Mouse (Mus musculus): ENCODE data around the gene Socs4. TPM values are rescaled to one million over a fixed set of nuclear protein-coding genes. Genes with fewer than 3 reads are reported as not detected.

Gene Socs4
- polyA plus RNA-seq, 1 experiment: 24.2 TPM

DNA sequence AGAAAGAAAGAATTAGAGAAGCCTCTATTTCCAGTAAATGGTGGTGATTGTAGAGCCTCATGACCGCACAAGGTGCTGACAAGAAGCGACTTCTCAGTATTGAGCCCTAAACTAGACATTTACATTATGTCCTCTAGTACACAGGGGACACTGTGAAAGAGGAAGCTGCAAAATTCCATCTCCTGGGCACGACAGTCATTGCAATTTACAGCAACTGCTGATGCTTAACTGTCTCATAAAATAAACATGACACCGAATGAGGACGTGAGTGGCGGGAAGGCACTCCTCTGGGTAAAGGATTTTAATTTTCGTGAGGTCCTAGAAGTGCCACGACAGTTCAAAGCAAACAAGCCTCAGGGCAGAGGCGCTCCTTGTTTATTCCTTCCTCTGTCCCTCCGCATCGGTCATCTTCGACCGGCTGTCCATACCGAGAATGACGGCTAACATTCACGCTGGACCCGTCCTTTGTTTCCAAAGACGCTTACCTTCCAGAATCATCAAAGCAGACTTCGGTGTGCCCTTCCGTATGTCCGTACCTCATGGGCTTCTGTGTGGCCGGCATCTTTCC, 611 bp upstream of the Socs4 start:
- no peak overlapping the region for H3K27ac ChIP-seq (ENCODE audit: insufficient read depth, low read length)
- H3K27me3 ChIP-seq (ENCODE audit: control insufficient read depth, insufficient read depth, low read length, poor library complexity, severe bottlenecking): no peaks in the 10 kb centered on the region
- peak overlapping the region; percentile 67 for H3K4me3 ChIP-seq (ENCODE audit: low read depth, low read length)
- peak overlapping the region; percentile 74 for H3K9ac ChIP-seq (ENCODE audit: low read depth, poor library complexity, severe bottlenecking)
- TF ChIP-seq POLR2A (IDR thresholded peaks at IDR 0.05; ENCODE audit: insufficient read depth, low read length): no peak
- no peak for TF ChIP-seq EP300 (IDR thresholded peaks at IDR 0.05; ENCODE audit: insufficient read depth, low read depth, low read length)
- TF ChIP-seq CTCF (IDR thresholded peaks at IDR 0.05; ENCODE audit: low read depth, low read length): no peak
- H3K4me1 ChIP-seq (ENCODE audit: control insufficient read depth, insufficient read depth, low read length): no peaks in the 10 kb centered on the region
- H3K9me3 ChIP-seq (replicated peaks; ENCODE audit: control insufficient read depth, insufficient read depth, low read length, poor library complexity, severe bottlenecking): no peaks in the 10 kb centered on the region
- H3K36me3 ChIP-seq (ENCODE audit: control insufficient read depth, insufficient read depth, low read length, poor library complexity, severe bottlenecking): peaks cover 13% of the 10 kb centered on the region

DNA sequence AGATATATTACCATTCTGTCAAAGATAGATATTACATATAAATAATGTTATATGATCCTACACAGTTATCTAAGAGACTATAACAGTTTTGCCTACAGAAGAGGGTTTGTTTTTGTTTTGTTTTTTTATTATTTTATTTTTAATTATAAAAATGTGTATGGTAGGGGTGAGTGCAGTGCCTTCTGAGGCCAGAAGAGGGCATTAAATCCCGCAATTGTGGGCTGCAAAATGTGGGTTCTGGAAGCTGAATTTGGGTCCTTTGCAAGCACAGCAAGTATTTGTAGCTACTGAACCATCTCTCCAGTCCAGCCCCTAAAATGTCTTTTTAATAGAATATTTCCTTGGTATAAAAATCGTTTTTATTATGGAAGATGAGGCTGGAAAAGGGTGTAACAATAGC, 2.3 kb downstream of the Socs4 start:
- H3K4me1 ChIP-seq (ENCODE audit: control insufficient read depth, insufficient read depth, low read length): no peaks in the 10 kb centered on the region

GRCm38 (mm10) chr14:47281535-47281934, 4.8 kb downstream of the Socs4 start:
- Histone ChIP-seq H3K27ac (ENCODE audit: insufficient read depth, low read length) (no peak overlapping the region), H3K4me1 (ENCODE audit: control insufficient read depth, insufficient read depth, low read length) (no peaks in the 10 kb centered on the region), H3K36me3 (ENCODE audit: control insufficient read depth, insufficient read depth, low read length, poor library complexity, severe bottlenecking) (no peaks in the 10 kb centered on the region), H3K9ac (ENCODE audit: low read depth, poor library complexity, severe bottlenecking) (no peak overlapping the region), H3K27me3 (ENCODE audit: control insufficient read depth, insufficient read depth, low read length, poor library complexity, severe bottlenecking) (no peaks in the 10 kb centered on the region), H3K9me3 (replicated peaks; ENCODE audit: control insufficient read depth, insufficient read depth, low read length, poor library complexity, severe bottlenecking) (no peaks in the 10 kb centered on the region), H3K4me3 (ENCODE audit: low read depth, low read length) (no peak overlapping the region)
- no peak for TF ChIP-seq CTCF (IDR thresholded peaks at IDR 0.05; ENCODE audit: low read depth, low read length)
- TF ChIP-seq EP300 (IDR thresholded peaks at IDR 0.05; ENCODE audit: insufficient read depth, low read depth, low read length): no peak
- no peak for TF ChIP-seq POLR2A (IDR thresholded peaks at IDR 0.05; ENCODE audit: insufficient read depth, low read length)

More for the DNA sequence above, 2.3 kb downstream of the Socs4 start:
- Histone ChIP-seq H3K9ac (ENCODE audit: low read depth, poor library complexity, severe bottlenecking) (no peak overlapping the region), H3K36me3 (ENCODE audit: control insufficient read depth, insufficient read depth, low read length, poor library complexity, severe bottlenecking) (peaks cover 2% of the 10 kb centered on the region; the same call in 1 of the 2 replicates), H3K9me3 (replicated peaks; ENCODE audit: control insufficient read depth, insufficient read depth, low read length, poor library complexity, severe bottlenecking) (no peaks in the 10 kb centered on the region), H3K27ac (ENCODE audit: insufficient read depth, low read length) (no peak overlapping the region), H3K4me3 (ENCODE audit: low read depth, low read length) (no peak overlapping the region), H3K27me3 (ENCODE audit: control insufficient read depth, insufficient read depth, low read length, poor library complexity, severe bottlenecking) (no peaks in the 10 kb centered on the region)
- TF ChIP-seq CTCF (IDR thresholded peaks at IDR 0.05; ENCODE audit: low read depth, low read length): peak; percentile 13
- no peak for TF ChIP-seq POLR2A (IDR thresholded peaks at IDR 0.05; ENCODE audit: insufficient read depth, low read length)

DNA sequence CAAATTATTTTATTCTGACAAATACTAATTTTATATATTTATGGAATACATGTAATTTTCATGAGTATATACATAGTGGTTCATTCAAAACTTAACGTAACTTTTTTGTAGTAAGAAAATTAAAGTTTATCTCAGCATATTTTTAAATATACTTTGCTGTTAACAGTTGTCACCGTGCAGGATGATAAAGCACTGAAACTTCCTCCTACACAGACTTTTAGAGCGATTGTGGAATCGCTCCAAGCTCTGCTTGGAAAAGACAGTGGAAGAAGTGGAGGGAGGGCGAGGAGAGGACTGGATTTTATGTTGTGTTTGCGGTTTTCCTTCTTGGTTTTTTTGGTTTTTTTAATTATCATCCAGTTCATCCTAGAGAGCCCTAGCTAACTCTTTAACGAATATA, 6.8 kb downstream of the Socs4 start:
- Histone ChIP-seq H3K36me3 (ENCODE audit: control insufficient read depth, insufficient read depth, low read length, poor library complexity, severe bottlenecking) (no peaks in the 10 kb centered on the region), H3K4me1 (ENCODE audit: control insufficient read depth, insufficient read depth, low read length) (no peaks in the 10 kb centered on the region), H3K27me3 (ENCODE audit: control insufficient read depth, insufficient read depth, low read length, poor library complexity, severe bottlenecking) (no peaks in the 10 kb centered on the region), H3K4me3 (ENCODE audit: low read depth, low read length) (no peak overlapping the region), H3K9me3 (replicated peaks; ENCODE audit: control insufficient read depth, insufficient read depth, low read length, poor library complexity, severe bottlenecking) (no peaks in the 10 kb centered on the region), H3K27ac (ENCODE audit: insufficient read depth, low read length) (no peak overlapping the region), H3K9ac (ENCODE audit: low read depth, poor library complexity, severe bottlenecking) (no peak overlapping the region)
- TF ChIP-seq EP300 (IDR thresholded peaks at IDR 0.05; ENCODE audit: insufficient read depth, low read depth, low read length): no peak
- no peak for TF ChIP-seq CTCF (IDR thresholded peaks at IDR 0.05; ENCODE audit: low read depth, low read length)
- TF ChIP-seq POLR2A (IDR thresholded peaks at IDR 0.05; ENCODE audit: insufficient read depth, low read length): no peak

GRCm38 (mm10) chr14:47285271-47285670, 8.5 kb downstream of the Socs4 start:
- Histone ChIP-seq H3K27ac (ENCODE audit: insufficient read depth, low read length) (no peak overlapping the region), H3K27me3 (ENCODE audit: control insufficient read depth, insufficient read depth, low read length, poor library complexity, severe bottlenecking) (no peaks in the 10 kb centered on the region), H3K9ac (ENCODE audit: low read depth, poor library complexity, severe bottlenecking) (no peak overlapping the region), H3K4me3 (ENCODE audit: low read depth, low read length) (no peak overlapping the region), H3K9me3 (replicated peaks; ENCODE audit: control insufficient read depth, insufficient read depth, low read length, poor library complexity, severe bottlenecking) (no peaks in the 10 kb centered on the region), H3K36me3 (ENCODE audit: control insufficient read depth, insufficient read depth, low read length, poor library complexity, severe bottlenecking) (peaks cover 4% of the 10 kb centered on the region), H3K4me1 (ENCODE audit: control insufficient read depth, insufficient read depth, low read length) (no peaks in the 10 kb centered on the region)
- TF ChIP-seq CTCF (IDR thresholded peaks at IDR 0.05; ENCODE audit: low read depth, low read length) (no peak), EP300 (IDR thresholded peaks at IDR 0.05; ENCODE audit: insufficient read depth, low read depth, low read length) (no peak), POLR2A (IDR thresholded peaks at IDR 0.05; ENCODE audit: insufficient read depth, low read length) (no peak)

GRCm38 (mm10) chr14:47286215-47286614, 9.5 kb downstream of the Socs4 start:
- H3K36me3 ChIP-seq (ENCODE audit: control insufficient read depth, insufficient read depth, low read length, poor library complexity, severe bottlenecking): peaks cover 6% of the 10 kb centered on the region
- H3K4me1 ChIP-seq (ENCODE audit: control insufficient read depth, insufficient read depth, low read length): no peaks in the 10 kb centered on the region
- no peak overlapping the region for H3K9ac ChIP-seq (ENCODE audit: low read depth, poor library complexity, severe bottlenecking)
- TF ChIP-seq CTCF (IDR thresholded peaks at IDR 0.05; ENCODE audit: low read depth, low read length): no peak
- TF ChIP-seq POLR2A (IDR thresholded peaks at IDR 0.05; ENCODE audit: insufficient read depth, low read length): no peak
- no peak for TF ChIP-seq EP300 (IDR thresholded peaks at IDR 0.05; ENCODE audit: insufficient read depth, low read depth, low read length)
- H3K4me3 ChIP-seq (ENCODE audit: low read depth, low read length): no peak overlapping the region
- no peaks in the 10 kb centered on the region for H3K27me3 ChIP-seq (ENCODE audit: control insufficient read depth, insufficient read depth, low read length, poor library complexity, severe bottlenecking)
- no peak overlapping the region for H3K27ac ChIP-seq (ENCODE audit: insufficient read depth, low read length)
- H3K9me3 ChIP-seq (replicated peaks; ENCODE audit: control insufficient read depth, insufficient read depth, low read length, poor library complexity, severe bottlenecking): no peaks in the 10 kb centered on the region
